Mouse (Mus musculus) macrophage (primary cell): ENCODE data around the gene Pou3f3. TPM values are rescaled to one million over a fixed set of nuclear protein-coding genes. Genes with fewer than 3 reads are reported as not detected.

Experiments
- H3K27ac ChIP-seq: fragments of 350-480 bp; formaldehyde crosslinking; 2 replicates; pipeline ENCODE4 v1.9.0; 2021
- H3K36me3 ChIP-seq: fragments of 350-480 bp; formaldehyde crosslinking; 2 replicates; pipeline ENCODE4 v1.9.0; 2021; ENCODE audit errors: inconsistent target
- H3K4me3 ChIP-seq: fragments of 350-480 bp; formaldehyde crosslinking; 2 replicates; pipeline ENCODE4 v1.9.0; 2021; ENCODE audit errors: inconsistent target
- H3K79me2 ChIP-seq: fragments of 350-480 bp; formaldehyde crosslinking; 2 replicates; pipeline ENCODE4 v1.9.0; 2021; ENCODE audit errors: inconsistent target
- WGBS: methylation state at CpG from one replicate; pipeline ENCODE4 v1.1.7; 2026; ENCODE audit warnings: inconsistent platforms; ENCODE audit not compliant: missing documents; 5-methylcytosine and 5-hydroxymethylcytosine counted together
- polyA plus RNA-seq: library from polyadenylated mRNA; stranded (reverse); fragments of 250-400 nt; gene quantifications from 3 replicates; pipeline ENCODE4 v1.2.4, GENCODE M21; 2018; ENCODE audit warnings: inconsistent platforms

The Pou3f3 gene
- polyA plus RNA-seq, 1 experiment from 2014 or later = not detected

GRCm38 (mm10) chr1:42749536-42750292 is 54.1 kb downstream of the Pou3f3 start:
- no peaks in the 10 kb centered on the region for H3K36me3 ChIP-seq
- H3K79me2 ChIP-seq = no peaks in the 10 kb centered on the region
- H3K4me3 ChIP-seq = no peak overlapping the region
- WGBS = 79% methylated on average over 6 of the region's 6 CpGs
- no peak overlapping the region for H3K27ac ChIP-seq

Other genes starting within 250 kb of the Pou3f3 start
- 30.0 to 35.5 TPM (median 35.5 TPM) in 3 replicates for gene Mrps9, start 155.5 kb downstream of the Pou3f3 start, polyA plus RNA-seq